Mouse (Mus musculus): ENCODE measurements around the gene Sfta2.

Sfta2 gene

DNA sequence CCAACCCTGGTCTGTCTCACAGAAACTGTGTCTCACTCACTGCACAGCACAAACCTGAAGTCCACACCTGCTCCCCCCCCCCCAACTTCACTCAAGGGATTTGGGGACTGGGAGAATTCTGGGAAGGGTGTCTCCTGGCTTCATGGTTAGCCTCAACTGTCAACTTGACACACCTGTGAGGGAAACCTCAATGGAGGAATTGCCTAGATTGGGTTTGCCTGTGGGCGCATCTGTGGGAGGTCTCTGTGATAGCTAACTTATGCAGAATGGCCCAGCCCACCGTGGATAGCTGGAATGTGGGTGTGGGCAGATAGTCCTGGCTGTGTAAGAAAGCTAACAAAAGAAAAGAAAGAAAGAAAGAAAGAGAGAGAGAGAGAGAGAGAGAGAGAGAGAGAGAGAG, at the start of gene Sfta2:
Sfta2 (plus strand) TSS at position 301 of the 400 bp plus-strand sequence.
- no peak for DNase-seq

GRCm38 (mm10) chr17:35551881-35552414, 49.4 kb upstream of the Sfta2 start, which contains the start of gene Cdsn:
Gene Cdsn, plus strand, starts transcription at chr17:35552128.
- no peak for DNase-seq

DNA sequence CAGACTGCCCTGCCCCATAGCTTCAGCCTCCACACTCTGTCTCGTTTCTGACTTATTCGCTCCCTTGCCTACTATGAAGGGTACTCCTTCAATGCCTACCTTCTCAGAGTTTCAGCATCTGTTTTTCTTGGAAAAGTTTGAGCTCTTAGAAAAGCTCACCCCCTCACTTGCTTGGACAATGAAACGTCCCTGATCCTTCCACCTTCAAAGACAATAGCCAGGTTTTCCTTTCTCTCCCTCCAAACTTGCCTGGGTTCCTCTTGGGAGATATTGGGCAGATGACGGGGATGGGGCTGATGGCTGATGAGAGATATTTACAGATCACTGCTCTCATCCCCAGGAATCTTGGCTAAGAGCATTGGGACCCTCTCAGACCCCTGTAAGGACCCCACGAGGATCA, 47.0 kb upstream of the Sfta2 start:
- DNase-seq = no peak

GRCm38 (mm10) chr17:35554761-35555397, 46.5 kb upstream of the Sfta2 start:
- no peak for DNase-seq

- DNase-seq = no peak
Observed at GRCm38 (mm10) chr17:35556186-35556765, 45.1 kb upstream of the Sfta2 start.

DNA sequence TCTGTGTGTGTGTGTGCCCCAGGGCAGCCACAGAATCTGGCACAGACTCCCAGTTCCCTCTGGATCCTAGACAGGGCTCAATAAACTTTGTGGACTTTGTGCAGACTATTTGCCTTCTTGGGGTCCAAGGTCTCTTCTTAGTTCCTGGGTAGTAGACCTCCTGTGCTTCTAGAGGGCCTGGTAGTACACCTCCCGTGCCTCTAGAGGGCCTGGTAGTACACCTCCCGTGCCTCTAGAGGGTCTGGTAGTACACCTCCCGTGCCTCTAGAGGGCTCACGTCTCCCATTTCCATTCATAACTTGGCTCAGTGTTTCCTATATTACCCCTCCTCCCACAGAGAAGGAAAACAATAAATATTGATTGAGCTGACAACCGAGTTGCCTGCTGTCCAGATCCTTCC, 44.5 kb upstream of the Sfta2 start:
- no peak for DNase-seq

GRCm38 (mm10) chr17:35557351-35557750, 44.0 kb upstream of the Sfta2 start:
- no peak for DNase-seq

DNA sequence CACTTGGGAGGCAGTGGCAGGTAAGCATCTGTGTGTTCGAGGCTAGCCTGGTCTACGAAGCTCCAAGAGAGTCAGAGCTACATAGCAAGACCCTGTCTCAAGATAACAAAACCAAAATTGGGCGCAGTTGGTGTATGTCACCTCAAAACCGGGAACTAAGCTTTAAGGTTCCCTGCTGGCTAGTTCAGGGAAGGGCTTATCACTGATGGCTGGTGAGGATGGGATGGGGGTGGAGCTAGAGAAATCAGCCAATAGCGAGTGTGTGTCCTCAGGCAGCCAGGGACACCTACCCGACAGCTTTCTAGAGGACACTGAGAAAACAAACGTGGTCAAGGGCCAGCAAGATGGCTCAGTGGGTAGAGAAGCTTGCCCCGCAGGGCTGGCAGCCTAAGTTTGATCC, 43.1 kb upstream of the Sfta2 start:
- DNase-seq = no peak

DNA sequence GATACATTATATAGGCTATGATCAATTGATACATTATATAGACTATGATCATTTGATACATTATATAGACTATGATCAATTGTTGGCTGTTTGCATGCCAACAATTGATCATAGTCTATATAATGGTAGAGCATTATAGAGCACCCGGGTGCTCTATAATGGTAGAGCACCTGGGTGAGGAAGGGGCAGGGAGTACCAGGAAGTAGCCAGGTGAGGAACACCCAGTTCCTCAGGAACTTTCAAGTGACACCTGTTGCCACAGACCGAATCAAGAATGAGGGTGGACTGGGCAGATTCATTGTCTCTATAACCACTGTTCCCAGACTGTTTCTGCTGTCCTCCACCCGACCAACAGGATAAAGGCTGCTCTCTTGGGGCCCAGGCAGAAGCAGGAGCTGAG, 34.2 kb upstream of the Sfta2 start, which contains the start of gene 2300002M23Rik:
2300002M23Rik (plus strand) TSS at position 301 of the 400 bp plus-strand sequence.
- DNase-seq = no peak

- no peak for DNase-seq
Observed at GRCm38 (mm10) chr17:35567767-35568166, 33.6 kb upstream of the Sfta2 start.

- no peak for DNase-seq
Observed at GRCm38 (mm10) chr17:35569091-35569944, 32.0 kb upstream of the Sfta2 start.

DNA sequence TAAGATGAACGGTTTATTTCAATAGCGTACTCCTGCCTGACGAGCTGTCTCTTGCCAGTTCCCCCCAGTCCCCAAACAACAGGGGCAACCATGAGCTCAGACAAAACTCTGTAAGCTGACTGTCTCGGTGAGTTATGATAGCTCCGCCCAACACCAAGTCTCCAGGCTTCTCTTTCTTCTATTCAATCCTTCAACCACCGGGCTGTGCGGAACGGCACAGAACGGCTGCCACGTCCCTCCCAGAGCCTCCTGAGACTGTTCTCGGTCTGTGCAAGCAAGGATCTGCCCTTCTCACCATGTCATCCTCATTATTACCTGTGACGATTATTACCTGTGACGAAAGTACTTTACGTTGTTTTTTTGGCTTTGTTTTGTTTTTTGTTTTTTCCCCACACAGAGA, 30.5 kb upstream of the Sfta2 start:
- no peak for DNase-seq

- DNase-seq = no peak
Observed at GRCm38 (mm10) chr17:35571477-35571876, 29.9 kb upstream of the Sfta2 start.

DNA sequence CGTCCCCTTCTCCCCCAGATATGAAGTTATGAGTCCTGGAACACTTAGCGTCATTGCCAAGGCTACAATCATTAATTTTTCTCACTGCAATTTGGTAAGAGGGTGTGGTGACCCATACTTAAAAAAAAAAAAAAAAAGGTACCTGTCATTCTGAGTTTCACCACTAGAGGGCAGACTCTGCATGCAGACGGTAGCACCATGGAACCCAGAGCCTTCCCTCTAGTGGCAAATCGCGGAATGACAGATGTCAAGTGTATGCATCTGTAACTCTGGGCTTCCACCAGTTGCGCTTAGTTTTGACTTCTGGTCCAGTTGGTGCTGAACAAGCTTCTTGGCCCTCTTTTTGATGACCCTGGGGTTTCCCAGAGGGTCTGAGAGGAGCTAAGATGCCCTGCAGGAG, 23.1 kb upstream of the Sfta2 start:
- DNase-seq = peak; percentile 67

GRCm38 (mm10) chr17:35582900-35583299, 18.4 kb upstream of the Sfta2 start:
- DNase-seq = no peak

- peak; percentile 72 for DNase-seq
Observed at GRCm38 (mm10) chr17:35584330-35584937, 16.9 kb upstream of the Sfta2 start.

DNA sequence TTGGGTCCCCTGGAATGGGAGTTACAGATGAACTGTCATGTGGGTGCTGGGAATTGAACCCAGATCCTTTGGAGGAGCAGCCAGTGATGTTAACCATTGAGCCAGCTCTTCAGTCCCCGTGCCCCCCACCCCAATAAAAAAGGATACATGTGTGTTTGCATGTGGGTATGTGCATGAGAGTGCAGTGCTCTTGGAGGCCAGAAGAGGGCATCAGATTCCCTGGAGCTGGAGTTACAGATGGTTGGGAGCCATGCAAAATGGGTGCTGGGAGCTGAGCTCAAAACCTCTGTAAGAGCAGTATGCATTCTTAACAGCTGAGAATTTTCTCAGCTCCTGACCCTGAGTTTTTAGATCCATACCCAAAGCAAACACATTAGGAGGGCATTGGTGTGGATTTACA, 14.1 kb upstream of the Sfta2 start:
- DNase-seq = no peak

GRCm38 (mm10) chr17:35588387-35588786, 13.0 kb upstream of the Sfta2 start:
- DNase-seq = no peak

DNA sequence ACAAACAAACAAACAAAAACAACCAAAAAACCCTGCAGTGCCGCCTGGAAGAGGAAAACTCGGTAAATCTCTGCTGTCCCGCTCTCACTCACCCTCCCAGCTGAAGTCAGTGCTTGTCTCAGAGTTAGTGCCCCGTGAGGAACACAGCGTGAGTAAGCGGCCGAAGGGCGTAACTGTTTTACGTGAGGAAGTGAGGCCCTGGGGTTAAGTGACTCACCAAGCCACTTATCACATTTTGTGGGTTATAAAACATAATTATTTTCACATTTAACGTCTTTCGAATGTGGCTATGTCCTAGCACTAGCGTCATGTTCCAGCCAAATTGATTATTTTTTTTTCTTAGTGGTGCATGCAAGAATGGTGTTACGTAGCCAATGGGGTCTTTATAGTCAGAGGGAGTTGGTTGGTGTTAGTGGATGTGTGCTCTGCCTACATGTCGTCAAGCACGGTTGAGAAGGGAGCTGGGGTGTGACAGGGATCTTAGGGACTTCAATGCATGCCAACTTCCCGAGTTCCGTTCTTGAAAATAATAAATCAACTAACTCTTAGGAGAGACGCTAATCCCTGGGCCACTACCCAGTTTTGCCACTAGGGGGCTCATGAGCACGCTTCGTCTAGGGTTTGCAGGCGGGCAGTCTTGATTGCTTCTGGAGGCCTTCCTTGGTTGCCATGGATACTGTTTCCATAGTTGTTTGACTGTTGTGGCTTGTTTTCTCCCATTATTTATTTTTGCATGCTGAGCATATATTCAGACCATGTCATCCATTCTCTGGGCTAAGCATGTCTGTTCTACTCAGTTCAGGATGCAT, 10.7 kb upstream of the Sfta2 start:
- DNase-seq = peak; percentile 59

GRCm38 (mm10) chr17:35591219-35591578, 10.2 kb upstream of the Sfta2 start:
- DNase-seq = no peak

DNA sequence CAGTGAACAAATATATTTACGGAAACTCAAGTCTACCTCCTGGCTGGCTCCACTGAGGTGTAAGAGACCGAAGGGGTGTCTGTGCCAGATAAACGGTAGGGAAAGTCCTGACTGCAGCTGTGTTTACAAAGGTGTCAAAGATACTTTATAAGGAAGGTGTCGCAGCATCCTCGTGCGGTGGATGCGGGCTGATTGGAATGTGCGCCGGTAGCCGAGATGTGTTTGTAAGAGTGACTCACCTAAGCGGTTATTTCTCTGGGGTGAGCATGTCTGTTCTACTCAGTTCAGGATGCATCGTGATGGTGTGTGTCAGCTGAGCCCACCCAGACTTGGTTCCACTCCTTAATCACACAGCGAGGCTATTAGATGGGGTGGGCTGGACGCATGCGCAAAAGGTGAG, 9.6 kb upstream of the Sfta2 start:
- DNase-seq = no peak

- no peak for DNase-seq
Observed at GRCm38 (mm10) chr17:35592131-35592530, 9.2 kb upstream of the Sfta2 start.

Data from cerebellum, adult 8-10 months (tissue).